Mouse (Mus musculus): Measurements from ENCODE around the gene Zim1.

Gene Zim1

GRCm38 (mm10) chr7:6650526-6650925 is 45.7 kb downstream of the Zim1 start:
- no peak for DNase-seq

GRCm38 (mm10) chr7:6645821-6646220 is 50.4 kb downstream of the Zim1 start:
- no peak for DNase-seq

- DNase-seq, result no peak
These were observed 58.2 kb downstream of the Zim1 start for GRCm38 (mm10) chr7:6638076-6638475.

GRCm38 (mm10) chr7:6636741-6637140 is 59.5 kb downstream of the Zim1 start:
- DNase-seq, result no peak

- no peak for DNase-seq
These were observed 60.4 kb downstream of the Zim1 start for GRCm38 (mm10) chr7:6635831-6636230.
